Mouse (Mus musculus): Measurements from ENCODE around the gene Hpd.

GRCm38 (mm10) chr5:123132308-123133071, 50.0 kb downstream of the Hpd start, which contains the start of gene Rhof:
- TF ChIP-seq EP300 (IDR thresholded peaks at IDR 0.05; ENCODE audit: low read depth) (no peak), CTCF (IDR thresholded peaks at IDR 0.05; ENCODE audit: low read depth) (peak; percentile 99)
